Mouse (Mus musculus) small intestine, adult 2 months (tissue): ENCODE measurements around the gene Cd69.

Source experiments
- CTCF ChIP-seq: fragments of 200-500 bp; IDR thresholded peaks from 2 replicates; pipeline ENCODE4 v1.5.1; 2012; ENCODE audit warnings: low read depth, mild to moderate bottlenecking, control low read depth, inconsistent platforms, low read length, moderate library complexity, mixed read lengths; ENCODE audit not compliant: insufficient replicate concordance, insufficient read length; ENCODE audit errors: extremely low read depth
- POLR2A ChIP-seq: fragments of 200-500 bp; IDR thresholded peaks from 2 replicates; pipeline ENCODE4 v1.6.1; 2012; ENCODE audit warnings: low read depth, mild to moderate bottlenecking, control low read depth, inconsistent platforms, low read length, moderate library complexity

DNA sequence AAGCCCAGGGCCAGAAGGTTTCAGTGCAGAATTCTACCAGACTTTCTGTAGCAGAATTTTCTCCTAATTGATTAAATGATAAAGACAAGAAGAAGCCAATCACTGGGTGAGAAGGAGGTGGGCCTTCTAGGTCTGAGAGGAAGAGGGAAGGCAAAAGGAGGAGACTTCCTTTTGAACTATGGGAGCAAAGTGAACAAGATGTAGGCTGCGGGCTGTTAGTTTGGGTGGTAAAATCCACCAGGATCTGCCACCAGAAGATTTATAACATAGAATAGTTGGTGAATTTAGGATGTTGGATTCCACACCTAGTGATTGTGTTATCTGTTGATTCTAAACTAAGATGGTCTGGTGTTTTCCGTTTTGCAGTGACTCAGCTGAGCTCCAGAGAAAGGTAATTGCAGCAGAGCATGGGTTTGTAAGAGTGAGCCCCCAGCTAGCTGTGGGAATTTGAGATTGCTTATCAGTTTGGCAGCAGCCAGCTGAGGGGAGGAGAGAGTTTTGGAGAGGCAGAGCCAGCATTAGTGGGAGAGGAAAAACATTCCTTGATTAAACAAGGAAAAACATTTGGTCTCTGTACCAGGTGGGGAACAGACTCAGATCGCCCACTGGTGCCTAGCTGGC is 55.2 kb downstream of the Cd69 start:
- TF ChIP-seq CTCF (no peak), POLR2A (no peak)
